Mouse (Mus musculus) right cerebral cortex, postnatal 14 days (tissue): Measurements from ENCODE around the gene Stfa2.
"Not testable (repeated sequence)": the region's sequence is repeated elsewhere in the genome, so short reads cannot be mapped to it uniquely, and the experiment has no call there.

Source experiments
- DNase-seq: peaks from one replicate; pipeline ENCODE4 v3.0.0; 2022

The Stfa2 gene

GRCm38 (mm10) chr16:36408357-36408756 is at the start of gene Stfa2:
Stfa2 (minus strand) TSS chr16:36408457.
- DNase-seq, result no peak

GRCm38 (mm10) chr16:36455342-36455802 is 47.1 kb upstream of the Stfa2 start, which contains the start of gene Stfa3:
Stfa3 (minus strand) TSS chr16:36455392.
- no peak for DNase-seq

GRCm38 (mm10) chr16:36420979-36421378 is 12.7 kb upstream of the Stfa2 start:
- DNase-seq, result not testable (repeated sequence)

GRCm38 (mm10) chr16:36389060-36389459 is 19.2 kb downstream of the Stfa2 start:
- no peak for DNase-seq

GRCm38 (mm10) chr16:36367648-36368047 is 40.6 kb downstream of the Stfa2 start, which contains the start of gene BC100530:
BC100530 (minus strand) TSS chr16:36367748.
- DNase-seq, result not testable (repeated sequence)
